Mouse (Mus musculus) large intestine, adult 2 months (tissue): ENCODE measurements around the gene Hist1h2bf. TPM values are rescaled to one million over a fixed set of nuclear protein-coding genes. Genes with fewer than 3 reads are reported as not detected.
"Not testable (repeated sequence)": the region's sequence is repeated elsewhere in the genome, so short reads cannot be mapped to it uniquely, and the experiment has no call there.

Experiments used
- DNase-seq: peaks from one replicate; pipeline ENCODE4 v3.0.0-alpha.2; 2012; ENCODE audit warnings: low read depth, low spot score
- WGBS: fragments of 180-500 bp; shearing (Covaris S2); methylation state at CpG from one replicate; pipeline ENCODE4 v1.1.7; 2018; 5-methylcytosine and 5-hydroxymethylcytosine counted together
- polyA plus RNA-seq: library from polyadenylated mRNA; depleted of rRNA; stranded (reverse); fragments of >200 nt; gene quantifications from 2 replicates; pipeline ENCODE4 v1.2.3, GENCODE M21; 2012; rRNA removed

The Hist1h2bf gene
- polyA plus RNA-seq, 1 experiment, result 9.1 TPM

- DNase-seq, result not testable (repeated sequence)
- WGBS, result under 1% methylated on average over 28 of the region's 53 CpGs
Observed at GRCm38 (mm10) chr13:23533560-23534367, 40.2 kb downstream of the Hist1h2bf start, which contains the start of gene Hist1h2af. TSS of gene Hist1h2af (plus strand) at chr13:23533906.

- WGBS, result 13% methylated on average over 9 of the region's 9 CpGs
- no peak for DNase-seq
Observed at GRCm38 (mm10) chr13:23532262-23533075, 41.5 kb downstream of the Hist1h2bf start.

- DNase-seq, result no peak
- WGBS, result under 1% methylated on average over 59 of the region's 70 CpGs
Observed at GRCm38 (mm10) chr13:23530901-23531875, 42.8 kb downstream of the Hist1h2bf start, which contains the start of gene Hist1h4h. TSS of gene Hist1h4h (plus strand) at chr13:23531050.

- no peak for DNase-seq
- under 1% methylated on average over 20 of the region's 20 CpGs for WGBS
Observed at GRCm38 (mm10) chr13:23530181-23530900, 43.7 kb downstream of the Hist1h2bf start.

GRCm38 (mm10) chr13:23529480-23530165, 44.4 kb downstream of the Hist1h2bf start:
- 22% methylated on average over 2 of the region's 2 CpGs for WGBS
- DNase-seq, result no peak

GRCm38 (mm10) chr13:23529005-23529404, 45.0 kb downstream of the Hist1h2bf start:
- DNase-seq, result no peak
- 85% methylated on average over 5 of the region's 5 CpGs for WGBS

- WGBS, result under 1% methylated on average over 17 of the region's 17 CpGs
- peak; percentile 70 for DNase-seq
Observed at GRCm38 (mm10) chr13:23526312-23526711, 47.7 kb downstream of the Hist1h2bf start.

- WGBS, result 8% methylated on average over 10 of the region's 10 CpGs
- DNase-seq, result no peak
Observed at GRCm38 (mm10) chr13:23525901-23526300, 48.1 kb downstream of the Hist1h2bf start.

- 14% methylated on average over 5 of the region's 5 CpGs for WGBS
- DNase-seq, result no peak
Observed at GRCm38 (mm10) chr13:23524654-23525053, 49.3 kb downstream of the Hist1h2bf start.

- no peak for DNase-seq
- WGBS, result 26% methylated on average over 5 of the region's 5 CpGs
Observed at GRCm38 (mm10) chr13:23523976-23524375, 50.0 kb downstream of the Hist1h2bf start.

Other genes starting within 250 kb of the Hist1h2bf start
- gene Zfp322a, start 205.0 kb downstream of the Hist1h2bf start, polyA plus RNA-seq, result 1.1 and 1.7 TPM in 2 replicates
- gene Abt1, start 150.3 kb downstream of the Hist1h2bf start, polyA plus RNA-seq, result 2.9 and 3.1 TPM in 2 replicates
- gene Btn1a1, start 108.3 kb downstream of the Hist1h2bf start, polyA plus RNA-seq, result 0.07 and 0.17 TPM in 2 replicates
- gene Btn2a2, start 85.3 kb downstream of the Hist1h2bf start, polyA plus RNA-seq, result 0.09 TPM in 1 of 2 replicates, not detected in the other
- gene Hist1h4h, start 43.1 kb downstream of the Hist1h2bf start, polyA plus RNA-seq, result 27.9 and 42.9 TPM in 2 replicates
- 64.4 and 250 TPM in 2 replicates for gene Hist1h2af, start 40.3 kb downstream of the Hist1h2bf start, polyA plus RNA-seq
- gene Hist1h3g, start 38.8 kb downstream of the Hist1h2bf start, polyA plus RNA-seq, result 30.9 and 39.2 TPM in 2 replicates
- 5.2 and 6.8 TPM in 2 replicates for gene Hist1h2bh, start 30.8 kb downstream of the Hist1h2bf start, polyA plus RNA-seq
- gene Hist1h3f, start 30.1 kb downstream of the Hist1h2bf start, polyA plus RNA-seq, result 5.9 and 7.1 TPM in 2 replicates
- gene Hist1h4f, start 22.5 kb downstream of the Hist1h2bf start, polyA plus RNA-seq, result 27.0 and 31.0 TPM in 2 replicates
- 0.40 and 0.43 TPM in 2 replicates for gene Hist1h1d, start 20.9 kb downstream of the Hist1h2bf start, polyA plus RNA-seq
- 29.4 and 30.0 TPM in 2 replicates for gene Hist1h3e, start 11.8 kb downstream of the Hist1h2bf start, polyA plus RNA-seq
- gene Hist1h2ae, start 3.0 kb downstream of the Hist1h2bf start, polyA plus RNA-seq, result 8.9 and 10.5 TPM in 2 replicates
- gene Hist1h2bg, start 2.8 kb downstream of the Hist1h2bf start, polyA plus RNA-seq, result 29.0 and 42.0 TPM in 2 replicates
- gene Hist1h2ad, start 185 bp upstream of the Hist1h2bf start, polyA plus RNA-seq, result 3.6 and 7.5 TPM in 2 replicates
- 9.5 and 13.9 TPM in 2 replicates for gene Hist1h3d, start 1.6 kb upstream of the Hist1h2bf start, polyA plus RNA-seq
- 13.6 and 13.7 TPM in 2 replicates for gene Hist1h4d, start 7.4 kb upstream of the Hist1h2bf start, polyA plus RNA-seq
- gene Hist1h2be, start 46.9 kb upstream of the Hist1h2bf start, polyA plus RNA-seq, result 1.9 and 2.5 TPM in 2 replicates
- 2.7 and 3.1 TPM in 2 replicates for gene Hist1h1e, start 48.4 kb upstream of the Hist1h2bf start, polyA plus RNA-seq
- 1.2 TPM in 2 replicates for gene Hist1h2ac, start 109.8 kb upstream of the Hist1h2bf start, polyA plus RNA-seq
- gene Hist1h2bc, start 110.0 kb upstream of the Hist1h2bf start, polyA plus RNA-seq, result 279 and 296 TPM in 2 replicates
- gene Hist1h1t, start 121.6 kb upstream of the Hist1h2bf start, polyA plus RNA-seq, result not detected in 2 replicates
- gene Hist1h4c, start 124.3 kb upstream of the Hist1h2bf start, polyA plus RNA-seq, result 16.9 and 21.6 TPM in 2 replicates
- 6.3 and 7.7 TPM in 2 replicates for gene Hfe, start 136.7 kb upstream of the Hist1h2bf start, polyA plus RNA-seq
- 50.3 and 59.2 TPM in 2 replicates for gene Hist1h1c, start 164.6 kb upstream of the Hist1h2bf start, polyA plus RNA-seq
- gene Hist1h3c, start 171.4 kb upstream of the Hist1h2bf start, polyA plus RNA-seq, result 19.7 and 24.7 TPM in 2 replicates
- gene Hist1h2bb, start 172.5 kb upstream of the Hist1h2bf start, polyA plus RNA-seq, result 13.5 and 18.0 TPM in 2 replicates
- gene Hist1h2ab, start 176.9 kb upstream of the Hist1h2bf start, polyA plus RNA-seq, result 17.4 and 19.2 TPM in 2 replicates
- 22.1 and 33.6 TPM in 2 replicates for gene Hist1h3b, start 178.1 kb upstream of the Hist1h2bf start, polyA plus RNA-seq
- gene Hist1h4b, start 182.8 kb upstream of the Hist1h2bf start, polyA plus RNA-seq, result 18.1 and 21.3 TPM in 2 replicates
- 13.1 and 21.1 TPM in 2 replicates for gene Hist1h4a, start 187.0 kb upstream of the Hist1h2bf start, polyA plus RNA-seq
- gene Hist1h3a, start 188.2 kb upstream of the Hist1h2bf start, polyA plus RNA-seq, result 16.1 and 17.5 TPM in 2 replicates
- 1.3 and 1.4 TPM in 2 replicates for gene Hist1h1a, start 189.5 kb upstream of the Hist1h2bf start, polyA plus RNA-seq
- 0.71 and 4.1 TPM in 2 replicates for gene Trim38, start 195.7 kb upstream of the Hist1h2bf start, polyA plus RNA-seq
- 0.07 TPM in 1 of 2 replicates, not detected in the other for gene Slc17a2, start 232.8 kb upstream of the Hist1h2bf start, polyA plus RNA-seq